Mouse (Mus musculus): ENCODE measurements at regions not wholly inside any gene's neighbourhood (a gene's known extent, or its start where the extent isn't known, plus 50 kb on each side); places are given as distances from the start of the nearest gene placed in this dataset.
A peak's percentile ranks its signal among the peaks of the same experiment; 100 is the strongest.

- DNase-seq (ENCODE audit: low spot score) = no peak
Measured at GRCm38 (mm10) chr2:28349911-28350310, 96.7 kb upstream of the Ppp1r26 start.

- DNase-seq (ENCODE audit: low spot score) = no peak
Measured at GRCm38 (mm10) chr2:28351445-28351844, 95.2 kb upstream of the Ppp1r26 start.

- DNase-seq (ENCODE audit: low spot score) = no peak
Measured at GRCm38 (mm10) chr2:28352903-28353302, 93.7 kb upstream of the Ppp1r26 start.

- DNase-seq (ENCODE audit: low spot score) = no peak
Measured at GRCm38 (mm10) chr2:28362199-28362598, 84.4 kb upstream of the Ppp1r26 start.

- DNase-seq (ENCODE audit: low spot score) = peak; percentile 26
Measured at GRCm38 (mm10) chr2:28364623-28365022, 82.0 kb upstream of the Ppp1r26 start.

- no peak for DNase-seq (ENCODE audit: low spot score)
Measured at GRCm38 (mm10) chr2:28365756-28366155, 80.8 kb upstream of the Ppp1r26 start.

GRCm38 (mm10) chr2:28374838-28375237 is 71.8 kb upstream of the Ppp1r26 start:
- DNase-seq (ENCODE audit: low spot score) = peak; percentile 81

GRCm38 (mm10) chr2:28377948-28378822 is 68.4 kb upstream of the Ppp1r26 start:
- no peak for DNase-seq (ENCODE audit: low spot score)

- DNase-seq (ENCODE audit: low spot score) = no peak
Measured at GRCm38 (mm10) chr2:28382051-28382802, 64.4 kb upstream of the Ppp1r26 start.

GRCm38 (mm10) chr2:28384875-28385274 is 61.7 kb upstream of the Ppp1r26 start:
- DNase-seq (ENCODE audit: low spot score) = peak; percentile 70

- peak; percentile 38 for DNase-seq (ENCODE audit: low spot score)
Measured at GRCm38 (mm10) chr2:28386784-28387183, 59.8 kb upstream of the Ppp1r26 start.

GRCm38 (mm10) chr2:28387422-28387836 is 59.2 kb upstream of the Ppp1r26 start:
- DNase-seq (ENCODE audit: low spot score) = peak; percentile 93

GRCm38 (mm10) chr2:28387926-28388325 is 58.7 kb upstream of the Ppp1r26 start:
- DNase-seq (ENCODE audit: low spot score) = no peak

- no peak for DNase-seq (ENCODE audit: low spot score)
Measured at GRCm38 (mm10) chr2:28389703-28390102, 56.9 kb upstream of the Ppp1r26 start.

GRCm38 (mm10) chr2:28395391-28395790 is 51.2 kb upstream of the Ppp1r26 start:
- no peak for DNase-seq (ENCODE audit: low spot score)

All from retina, embryonic 14.5 days (tissue).